Mouse (Mus musculus) midbrain, embryonic 12.5 days (tissue): ENCODE data around the gene Dennd1a. TPM values are rescaled to one million over a fixed set of nuclear protein-coding genes. Genes with fewer than 3 reads are reported as not detected.

Source experiments
- ATAC-seq: fragments of 200-750 bp; cut with Nextera tagmentation; 2 replicates; pipeline ENCODE4 v1.8.0; 2017; ENCODE audit warnings: low read depth, moderate TSS enrichment, moderate library complexity; ENCODE audit not compliant: low FRiP score
- H3K27ac ChIP-seq: fragments of 300-500 bp; sonication (generic); replicated peaks from 2 replicates; pipeline ENCODE4 v1.5.1; 2016; ENCODE audit warnings: mild to moderate bottlenecking
- H3K27me3 ChIP-seq: fragments of 300-500 bp; sonication (generic); 2 replicates; pipeline ENCODE4 v1.6.1; 2016; ENCODE audit warnings: mild to moderate bottlenecking
- H3K36me3 ChIP-seq: fragments of 300-500 bp; sonication (generic); 2 replicates; pipeline ENCODE4 v1.6.1; 2016
- H3K4me1 ChIP-seq: fragments of 300-500 bp; sonication (generic); 2 replicates; pipeline ENCODE4 v1.6.1; 2016
- H3K4me2 ChIP-seq: fragments of 300-500 bp; sonication (generic); replicated peaks from 2 replicates; pipeline ENCODE4 v1.6.1; 2016; ENCODE audit warnings: mild to moderate bottlenecking, moderate library complexity
- H3K4me3 ChIP-seq: fragments of 300-500 bp; sonication (generic); 2 replicates; pipeline ENCODE4 v1.5.1; 2016; ENCODE audit warnings: mild to moderate bottlenecking
- H3K9ac ChIP-seq: fragments of 300-500 bp; sonication (generic); replicated peaks from 2 replicates; pipeline ENCODE4 v1.6.1; 2016; ENCODE audit warnings: mild to moderate bottlenecking, moderate library complexity
- H3K9me3 ChIP-seq: fragments of 300-500 bp; sonication (generic); 2 replicates; pipeline ENCODE4 v1.6.1; 2016; ENCODE audit warnings: mild to moderate bottlenecking
- WGBS: fragments of 180-500 bp; shearing (Covaris S2); methylation state at CpG from one replicate; pipeline ENCODE4 v1.1.7; 2016; 5-methylcytosine and 5-hydroxymethylcytosine counted together
- polyA plus RNA-seq: library from polyadenylated mRNA; unstranded; fragments of >200 nt; fragmentation: Nextera tagmentation; extraction: Ambion mirVana; gene quantifications from 2 replicates; pipeline ENCODE4 v1.2.1, GENCODE M21; 2016

Dennd1a gene
- polyA plus RNA-seq, 1 experiment from 2014 or later = 25.6 TPM

DNA sequence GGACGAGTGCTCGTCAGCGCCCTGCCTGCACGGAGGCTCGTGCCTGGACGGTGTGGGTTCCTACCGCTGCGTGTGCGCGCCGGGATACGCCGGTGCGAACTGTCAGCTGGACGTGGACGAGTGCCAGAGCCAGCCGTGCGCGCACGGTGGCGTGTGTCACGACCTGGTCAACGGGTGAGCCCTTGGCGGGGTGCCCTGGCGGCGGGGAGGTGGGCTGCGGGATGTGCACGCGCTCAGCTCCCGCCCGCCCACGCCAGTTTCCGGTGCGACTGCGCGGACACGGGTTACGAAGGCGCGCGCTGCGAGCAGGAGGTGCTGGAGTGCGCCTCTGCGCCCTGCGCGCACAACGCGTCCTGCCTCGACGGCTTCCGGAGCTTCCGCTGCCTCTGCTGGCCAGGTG is 500.7 kb downstream of the Dennd1a start:
- H3K4me3 ChIP-seq = peak overlapping the region; percentile 14; the same call in 1 of the 2 replicates
- H3K36me3 ChIP-seq = peaks cover 72% of the 10 kb centered on the region
- 43% methylated on average over 52 of the region's 52 CpGs for WGBS
- no peak overlapping the region for H3K9ac ChIP-seq
- H3K9me3 ChIP-seq = no peaks in the 10 kb centered on the region
- no peak overlapping the region for H3K27ac ChIP-seq
- H3K4me2 ChIP-seq = peak overlapping the region; percentile 31
- H3K27me3 ChIP-seq = peaks cover 14% of the 10 kb centered on the region; the same call in 1 of the 2 replicates
- no peak for ATAC-seq
- H3K4me1 ChIP-seq = peaks cover 10% of the 10 kb centered on the region

GRCm38 (mm10) chr2:37784473-37784872 is 502.7 kb downstream of the Dennd1a start:
- Histone ChIP-seq H3K4me3 (no peak overlapping the region), H3K9ac (no peak overlapping the region), H3K4me2 (no peak overlapping the region), H3K9me3 (no peaks in the 10 kb centered on the region), H3K4me1 (peaks cover 30% of the 10 kb centered on the region), H3K27ac (no peak overlapping the region), H3K27me3 (peaks cover 14% of the 10 kb centered on the region; the same call in 1 of the 2 replicates), H3K36me3 (peaks cover 53% of the 10 kb centered on the region)
- no peak for ATAC-seq
- 75% methylated on average over 5 of the region's 5 CpGs for WGBS

- Histone ChIP-seq H3K4me1 (peaks cover 52% of the 10 kb centered on the region), H3K27me3 (peaks cover 14% of the 10 kb centered on the region; the same call in 1 of the 2 replicates), H3K9ac (no peak overlapping the region; the same call in 1 of the 2 replicates), H3K9me3 (no peaks in the 10 kb centered on the region), H3K4me2 (no peak overlapping the region), H3K4me3 (no peak overlapping the region), H3K36me3 (peaks cover 29% of the 10 kb centered on the region), H3K27ac (no peak overlapping the region)
- ATAC-seq = no peak
- 13% methylated on average over 7 of the region's 7 CpGs for WGBS
Measured at GRCm38 (mm10) chr2:37782002-37782401, 505.2 kb downstream of the Dennd1a start.

DNA sequence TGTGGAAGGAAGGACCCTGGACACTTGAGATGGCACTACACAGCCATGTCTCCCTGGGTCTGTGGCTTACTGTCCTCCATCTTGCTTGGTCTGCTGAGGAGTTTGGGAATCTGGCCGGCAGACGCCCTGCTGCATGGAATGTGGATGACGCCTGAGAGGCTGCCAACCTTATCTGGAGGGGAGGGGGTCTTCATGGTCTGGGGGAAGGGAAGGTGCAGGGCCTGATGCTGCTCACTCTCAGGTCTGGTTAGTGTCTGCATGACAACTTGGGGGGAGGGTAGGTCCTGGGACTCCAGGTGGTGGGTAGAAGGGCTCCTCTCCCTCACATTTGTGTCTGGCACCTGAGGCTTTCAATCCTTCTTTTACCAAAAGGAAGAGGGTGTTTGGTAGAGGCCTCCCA is 505.8 kb downstream of the Dennd1a start:
- H3K27ac ChIP-seq = no peak overlapping the region
- peaks cover 58% of the 10 kb centered on the region for H3K4me1 ChIP-seq
- peaks cover 8% of the 10 kb centered on the region; the same call in 1 of the 2 replicates for H3K27me3 ChIP-seq
- WGBS = 24% methylated on average over 3 of the region's 3 CpGs
- no peaks in the 10 kb centered on the region for H3K9me3 ChIP-seq
- H3K4me2 ChIP-seq = no peak overlapping the region
- ATAC-seq = no peak
- H3K36me3 ChIP-seq = peaks cover 23% of the 10 kb centered on the region
- no peak overlapping the region for H3K4me3 ChIP-seq
- H3K9ac ChIP-seq = no peak overlapping the region; the same call in 1 of the 2 replicates

GRCm38 (mm10) chr2:37780270-37780929 is 506.8 kb downstream of the Dennd1a start:
- Histone ChIP-seq H3K4me1 (peaks cover 68% of the 10 kb centered on the region), H3K27ac (peak overlapping the region; percentile 75), H3K27me3 (no peaks in the 10 kb centered on the region), H3K4me3 (peak overlapping the region; percentile 20), H3K9me3 (no peaks in the 10 kb centered on the region), H3K4me2 (peak overlapping the region; percentile 50), H3K9ac (peak overlapping the region; percentile 37; the same call in 1 of the 2 replicates), H3K36me3 (peaks cover 14% of the 10 kb centered on the region)
- ATAC-seq = peak; percentile 23; the same call in 1 of the 2 replicates
- WGBS = under 1% methylated on average over 14 of the region's 14 CpGs

DNA sequence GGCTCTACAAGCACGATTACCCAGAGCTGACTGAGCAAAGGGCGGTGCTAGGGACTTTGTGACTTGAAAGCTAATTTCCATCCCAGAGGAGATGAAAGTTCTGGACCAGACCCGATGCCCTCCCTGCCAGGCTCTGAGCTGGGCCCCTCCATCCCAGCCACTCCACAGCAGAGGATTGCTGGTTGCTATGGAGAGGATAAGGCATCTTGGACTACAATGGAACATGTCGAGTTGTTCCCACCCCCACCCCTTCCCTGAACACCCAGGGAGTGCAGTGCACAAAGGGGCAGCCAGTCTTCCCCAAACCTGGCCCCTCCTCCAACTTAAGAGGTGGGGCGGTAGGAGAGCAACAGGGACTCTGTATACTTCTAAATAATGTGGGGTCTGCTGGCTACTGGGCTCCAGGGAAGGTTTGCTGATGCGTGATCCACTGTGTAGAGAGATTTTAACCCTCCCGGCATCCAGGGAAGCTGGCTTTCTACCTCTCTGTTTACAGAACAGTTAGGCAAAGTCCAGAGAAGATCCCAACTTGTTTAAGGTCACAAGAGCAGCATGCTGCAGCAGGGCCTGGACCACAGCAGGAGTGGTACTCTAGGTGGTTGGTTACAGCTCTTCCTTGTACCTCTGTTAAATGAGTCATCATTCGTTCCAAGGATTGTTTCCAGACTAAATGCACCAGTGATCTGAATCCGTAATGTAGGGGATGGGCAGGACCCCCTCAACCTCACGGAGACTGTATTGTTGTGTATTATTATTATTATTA is 509.1 kb downstream of the Dennd1a start:
- Histone ChIP-seq H3K9me3 (no peaks in the 10 kb centered on the region), H3K27me3 (0 out of 2 replicates have a peak, but pooled peaks cover under 1% of the 10 kb centered on the region), H3K27ac (peak overlapping the region; percentile 88), H3K9ac (peak overlapping the region; percentile 74), H3K36me3 (0 out of 2 replicates have a peak, but pooled peaks cover 2% of the 10 kb centered on the region), H3K4me1 (peaks cover 78% of the 10 kb centered on the region), H3K4me2 (peak overlapping the region; percentile 69), H3K4me3 (peak overlapping the region; percentile 58)
- peak; percentile 88 for ATAC-seq
- 11% methylated on average over 10 of the region's 10 CpGs for WGBS

DNA sequence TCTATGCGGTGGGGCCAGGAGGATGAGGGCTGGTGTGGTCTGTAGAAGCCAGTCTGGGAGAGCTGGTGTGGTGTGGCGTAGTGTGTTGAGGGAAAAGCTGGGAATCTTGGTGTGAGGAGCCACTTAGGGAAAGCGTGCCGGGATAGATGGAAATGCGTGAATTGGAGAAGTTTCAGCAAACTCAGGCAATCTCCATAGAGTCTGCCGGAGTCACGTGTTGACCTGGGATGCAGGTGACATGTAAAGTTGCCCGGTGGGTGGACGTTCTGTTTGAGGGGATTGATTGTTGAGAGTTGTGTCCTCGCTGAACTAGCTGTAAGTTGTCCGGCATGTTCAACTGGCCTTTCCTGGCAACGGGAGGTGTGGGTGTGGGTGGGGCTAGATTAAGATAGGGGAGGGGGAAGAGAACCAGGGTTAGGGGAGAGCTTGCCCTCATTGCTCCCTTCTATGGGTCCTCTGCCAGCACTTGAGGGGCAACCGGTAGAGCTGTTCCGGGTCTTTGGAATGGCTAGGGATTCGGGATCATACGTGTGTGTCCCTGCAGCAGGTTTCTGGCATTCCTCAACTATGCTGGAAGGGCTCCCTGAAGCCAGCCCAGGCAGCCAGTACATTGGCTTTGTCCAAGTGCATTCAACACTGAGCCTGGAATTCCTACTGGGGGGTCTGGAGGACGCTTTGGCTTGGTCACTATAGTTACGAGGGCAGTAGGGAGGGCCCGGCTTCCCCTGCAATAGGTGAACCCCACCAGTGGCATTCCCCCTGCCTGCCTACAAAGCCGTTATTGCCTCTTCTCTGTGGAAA is 510.4 kb downstream of the Dennd1a start:
- H3K9ac ChIP-seq = peak overlapping the region; percentile 74
- 0 out of 2 replicates have a peak, but pooled peaks cover 9% of the 10 kb centered on the region for H3K27me3 ChIP-seq
- H3K4me1 ChIP-seq = peaks cover 72% of the 10 kb centered on the region
- H3K27ac ChIP-seq = peak overlapping the region; percentile 88
- ATAC-seq = no peak
- H3K4me3 ChIP-seq = peak overlapping the region; percentile 58
- 3% methylated on average over 20 of the region's 20 CpGs for WGBS
- no peaks in the 10 kb centered on the region for H3K9me3 ChIP-seq
- H3K36me3 ChIP-seq = no peaks in the 10 kb centered on the region
- H3K4me2 ChIP-seq = peak overlapping the region; percentile 69

DNA sequence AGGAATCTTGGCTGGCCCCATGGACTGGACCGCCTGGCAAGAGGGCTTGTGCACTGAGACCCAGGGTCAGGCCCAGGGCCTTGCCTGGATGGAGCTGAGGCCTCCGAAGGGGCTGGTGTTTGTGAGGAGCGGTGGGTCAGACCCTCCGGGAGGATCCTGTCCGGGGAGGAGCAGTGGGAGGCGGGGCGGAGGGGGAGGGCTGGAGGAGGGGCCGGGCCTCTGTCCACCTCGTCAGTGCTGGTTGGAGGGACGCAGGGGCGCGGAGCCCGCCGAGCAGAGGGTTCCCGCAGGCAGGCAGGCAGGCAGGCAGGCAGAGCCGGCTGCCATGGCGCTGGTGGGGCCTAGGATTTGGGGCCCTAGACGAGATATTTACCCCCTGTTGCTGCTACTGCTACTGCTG is 511.2 kb downstream of the Dennd1a start, which contains the start of gene Crb2:
Gene Crb2, plus strand, starts transcription at position 234 of the 400 bp plus-strand sequence.
- Histone ChIP-seq H3K27me3 (peaks cover 11% of the 10 kb centered on the region), H3K4me2 (peak within 1 kb of the TSS; percentile 69), H3K9ac (peak within 1 kb of the TSS; percentile 74), H3K4me1 (peaks cover 70% of the 10 kb centered on the region), H3K9me3 (no peaks in the 10 kb centered on the region), H3K36me3 (no peaks in the 10 kb centered on the region), H3K4me3 (peak within 1 kb of the TSS; percentile 58), H3K27ac (peak within 1 kb of the TSS; percentile 88)
- ATAC-seq = peak; percentile 31
- WGBS = 2% methylated on average over 14 of the region's 18 CpGs

GRCm38 (mm10) chr2:37774571-37774970 is 512.6 kb downstream of the Dennd1a start:
- H3K27ac ChIP-seq = no peak overlapping the region
- no peaks in the 10 kb centered on the region for H3K36me3 ChIP-seq
- H3K9me3 ChIP-seq = no peaks in the 10 kb centered on the region
- no peak overlapping the region for H3K4me3 ChIP-seq
- peaks cover 18% of the 10 kb centered on the region for H3K27me3 ChIP-seq
- peaks cover 56% of the 10 kb centered on the region for H3K4me1 ChIP-seq
- H3K9ac ChIP-seq = no peak overlapping the region
- no peak for ATAC-seq
- 6% methylated on average over 5 of the region's 5 CpGs for WGBS
- H3K4me2 ChIP-seq = no peak overlapping the region

GRCm38 (mm10) chr2:37771618-37772285 is 515.4 kb downstream of the Dennd1a start:
- H3K9ac ChIP-seq = 0 out of 2 replicates have a peak overlapping the region, but pooled peaks have one; percentile 37
- 1% methylated on average over 18 of the region's 18 CpGs for WGBS
- no peaks in the 10 kb centered on the region for H3K9me3 ChIP-seq
- peaks cover 50% of the 10 kb centered on the region for H3K4me1 ChIP-seq
- H3K27me3 ChIP-seq = peaks cover 24% of the 10 kb centered on the region
- no peaks in the 10 kb centered on the region for H3K36me3 ChIP-seq
- H3K4me2 ChIP-seq = peak overlapping the region; percentile 49
- ATAC-seq = peak; percentile 35; the same call in 1 of the 2 replicates
- no peak overlapping the region for H3K27ac ChIP-seq
- peak overlapping the region; percentile 38 for H3K4me3 ChIP-seq

- H3K4me1 ChIP-seq = peaks cover 49% of the 10 kb centered on the region
- peaks cover 35% of the 10 kb centered on the region for H3K27me3 ChIP-seq
- H3K27ac ChIP-seq = 0 out of 2 replicates have a peak overlapping the region, but pooled peaks have one; percentile 2
- H3K9me3 ChIP-seq = no peaks in the 10 kb centered on the region
- H3K4me2 ChIP-seq = no peak overlapping the region
- no peak overlapping the region for H3K9ac ChIP-seq
- 83% methylated on average over 8 of the region's 8 CpGs for WGBS
- ATAC-seq = no peak
- H3K36me3 ChIP-seq = no peaks in the 10 kb centered on the region
- no peak overlapping the region for H3K4me3 ChIP-seq
Measured at GRCm38 (mm10) chr2:37769793-37770192, 517.4 kb downstream of the Dennd1a start.
